Mouse (Mus musculus) CH12.LX (cell line): ENCODE data around the gene Slc15a5. TPM values are rescaled to one million over a fixed set of nuclear protein-coding genes. Genes with fewer than 3 reads are reported as not detected.

Source experiments
- DNase-seq: peaks from one replicate; pipeline ENCODE4 v3.0.0-alpha.2; 2013; ENCODE audit errors: extremely low read depth
- H3K27ac ChIP-seq: 2 replicates; pipeline ENCODE4 v1.5.1; 2012; ENCODE audit warnings: low read depth, mild to moderate bottlenecking, control low read depth, moderate library complexity; ENCODE audit not compliant: insufficient read depth
- H3K27me3 ChIP-seq: replicated peaks from 2 replicates; pipeline ENCODE3; 2012; ENCODE audit warnings: inconsistent platforms
- H3K36me3 ChIP-seq, 2 experiments: replicated peaks in 1 of 2; 2 replicates each; pipeline versions ENCODE3 to v1.6.1; 2012; ENCODE audit warnings: inconsistent platforms in 1 of 2, low read length in 1 of 2, mild to moderate bottlenecking in 1 of 2, mixed read lengths in 1 of 2, moderate library complexity in 1 of 2; ENCODE audit not compliant: control insufficient read depth in 1 of 2, insufficient read depth in 1 of 2
- H3K4me1 ChIP-seq, 2 experiments: 2 replicates each; pipeline ENCODE4 v1.6.1; 2012; ENCODE audit warnings: inconsistent platforms in 1 of 2, moderate library complexity in 1 of 2; ENCODE audit not compliant: insufficient read depth in 2 of 2, control insufficient read depth in 1 of 2
- H3K4me2 ChIP-seq: 2 replicates; pipeline ENCODE4 v1.6.1; 2012; ENCODE audit warnings: low read depth, mild to moderate bottlenecking, control low read depth; ENCODE audit not compliant: poor library complexity, insufficient read depth, severe bottlenecking
- H3K4me3 ChIP-seq, 3 experiments: fragments of 150-350 bp in 1 of 3; sonication (generic) in 1 of 3; replicated peaks in 1 of 3; 2 replicates each; pipeline versions ENCODE3 to v1.5.1; 2011 to 2012; ENCODE audit warnings: low read depth in 2 of 3, low read length in 2 of 3, mild to moderate bottlenecking in 2 of 3, moderate library complexity in 2 of 3, control low read depth in 1 of 3, improper control_type of control experiment in 1 of 3, inconsistent platforms in 1 of 3, mixed read lengths in 1 of 3; ENCODE audit not compliant: poor library complexity in 1 of 3
- H3K79me2 ChIP-seq: replicated peaks from 2 replicates; pipeline ENCODE4 v1.6.1; 2012; ENCODE audit warnings: mild to moderate bottlenecking, moderate library complexity; ENCODE audit not compliant: control insufficient read depth, poor library complexity, insufficient read depth, severe bottlenecking; ENCODE audit errors: extremely low read depth
- H3K9ac ChIP-seq: 2 replicates; pipeline ENCODE4 v1.6.1; 2012; ENCODE audit warnings: low read depth, mild to moderate bottlenecking, control low read depth, moderate library complexity; ENCODE audit not compliant: insufficient read depth
- H3K9me3 ChIP-seq: replicated peaks from 2 replicates; pipeline ENCODE3; 2012; ENCODE audit warnings: low read length, inconsistent platforms, mixed read lengths
- BHLHE40 ChIP-seq: IDR thresholded peaks from 2 replicates; pipeline ENCODE4 v1.6.1; 2011; ENCODE audit warnings: mild to moderate bottlenecking, low read depth, low read length, improper control_type of control experiment
- CHD1 ChIP-seq: IDR thresholded peaks from 2 replicates; pipeline ENCODE4 v1.6.1; 2012; ENCODE audit warnings: low read depth, low read length, improper control_type of control experiment, inconsistent platforms
- CHD2 ChIP-seq: IDR thresholded peaks from 2 replicates; pipeline ENCODE4 v1.6.1; 2011; ENCODE audit warnings: low read length, improper control_type of control experiment
- CTCF ChIP-seq, 2 experiments: IDR thresholded peaks in 1 of 2; conservative IDR thresholded peaks in 1 of 2; 2 replicates each; pipeline ENCODE4 v1.5.1; 2011 to 2012; ENCODE audit warnings: low read depth in 2 of 2, low read length in 2 of 2, improper control_type of control experiment in 1 of 2, inconsistent platforms in 1 of 2, mild to moderate bottlenecking in 1 of 2, moderate library complexity in 1 of 2
- E2F4 ChIP-seq: IDR thresholded peaks from 2 replicates; pipeline ENCODE4 v1.6.1; 2011; ENCODE audit warnings: low read depth, low read length, improper control_type of control experiment; ENCODE audit not compliant: insufficient replicate concordance
- EP300 ChIP-seq: IDR thresholded peaks from 2 replicates; pipeline ENCODE4 v1.6.1; 2011; ENCODE audit warnings: low read length, improper control_type of control experiment
- ETS1 ChIP-seq: conservative IDR thresholded peaks from 2 replicates; pipeline ENCODE4 v1.6.1; 2012; ENCODE audit warnings: low read depth, mild to moderate bottlenecking, inconsistent platforms, low read length, improper control_type of control experiment, moderate library complexity
- GABPA ChIP-seq: IDR thresholded peaks from 2 replicates; pipeline ENCODE4 v1.6.1; 2012; ENCODE audit warnings: low read depth, low read length, improper control_type of control experiment, inconsistent platforms; ENCODE audit not compliant: insufficient replicate concordance
- HCFC1 ChIP-seq: IDR thresholded peaks from 2 replicates; pipeline ENCODE4 v1.6.1; 2012; ENCODE audit warnings: low read depth, mild to moderate bottlenecking, inconsistent platforms, low read length, improper control_type of control experiment
- IRF4 ChIP-seq: IDR thresholded peaks from 2 replicates; pipeline ENCODE4 v1.6.1; 2014; ENCODE audit warnings: low read depth, mild to moderate bottlenecking, inconsistent platforms, low read length, improper control_type of control experiment
- JUN ChIP-seq: IDR thresholded peaks from 2 replicates; pipeline ENCODE4 v1.6.1; 2011; ENCODE audit warnings: low read depth, mild to moderate bottlenecking, low read length, improper control_type of control experiment, moderate library complexity; ENCODE audit not compliant: insufficient read depth
- JUND ChIP-seq: conservative IDR thresholded peaks from 2 replicates; pipeline ENCODE4 v1.6.1; 2011; ENCODE audit warnings: low read depth, low read length, improper control_type of control experiment
- MAZ ChIP-seq: IDR thresholded peaks from 2 replicates; pipeline ENCODE4 v1.6.1; 2012; ENCODE audit warnings: low read depth, mild to moderate bottlenecking, inconsistent platforms, low read length, improper control_type of control experiment, moderate library complexity
- MEF2A ChIP-seq: IDR thresholded peaks from 2 replicates; pipeline ENCODE4 v1.6.1; 2014; ENCODE audit warnings: low read depth, mild to moderate bottlenecking, inconsistent platforms, low read length, improper control_type of control experiment, borderline replicate concordance
- MXI1 ChIP-seq: IDR thresholded peaks from 2 replicates; pipeline ENCODE4 v1.6.1; 2011; ENCODE audit warnings: mild to moderate bottlenecking, low read depth, low read length, improper control_type of control experiment
- MYC ChIP-seq: IDR thresholded peaks from 2 replicates; pipeline ENCODE4 v1.6.1; 2011; ENCODE audit warnings: low read depth, mild to moderate bottlenecking, improper control_type of control experiment, low read length
- NELFE ChIP-seq: IDR thresholded peaks from 2 replicates; pipeline ENCODE4 v1.6.1; 2011; ENCODE audit warnings: low read depth, low read length, improper control_type of control experiment
- NRF1 ChIP-seq: IDR thresholded peaks from 2 replicates; pipeline ENCODE4 v1.6.1; 2014; ENCODE audit warnings: low read depth, mild to moderate bottlenecking, inconsistent platforms, low read length, improper control_type of control experiment, moderate library complexity
- POLR2AphosphoS2 ChIP-seq: IDR thresholded peaks from 2 replicates; pipeline ENCODE4 v1.6.1; 2011; ENCODE audit warnings: low read depth, low read length, improper control_type of control experiment
- TBP ChIP-seq: conservative IDR thresholded peaks from 2 replicates; pipeline ENCODE4 v1.6.1; 2011; ENCODE audit warnings: low read depth, low read length, improper control_type of control experiment
- UBTF ChIP-seq: IDR thresholded peaks from 2 replicates; pipeline ENCODE4 v1.6.1; 2012; ENCODE audit warnings: low read depth, mild to moderate bottlenecking, inconsistent platforms, low read length, improper control_type of control experiment, moderate library complexity
- USF2 ChIP-seq: conservative IDR thresholded peaks from 2 replicates; pipeline ENCODE4 v1.6.1; 2011; ENCODE audit warnings: low read depth, low read length, improper control_type of control experiment
- ZC3H11A ChIP-seq: IDR thresholded peaks from 2 replicates; pipeline ENCODE4 v1.6.1; 2012; ENCODE audit warnings: low read depth, mild to moderate bottlenecking, inconsistent platforms, low read length, improper control_type of control experiment
- ZKSCAN1 ChIP-seq: IDR thresholded peaks from 2 replicates; pipeline ENCODE4 v1.6.1; 2012; ENCODE audit warnings: low read depth, inconsistent platforms, low read length, improper control_type of control experiment, borderline replicate concordance
- ZMIZ1 ChIP-seq: IDR thresholded peaks from 2 replicates; pipeline ENCODE4 v1.6.1; 2012; ENCODE audit warnings: low read depth, mild to moderate bottlenecking, inconsistent platforms, low read length, improper control_type of control experiment
- ZNF384 ChIP-seq: IDR thresholded peaks from 2 replicates; pipeline ENCODE4 v1.6.1; 2012; ENCODE audit warnings: low read depth, low read length, improper control_type of control experiment, inconsistent platforms
- dilution Hi-C: fragments of 300-500 bp; cut with MboI; formaldehyde crosslinking; loops from 2 replicates; pipeline ENCODE4 v1.14.3; 2020; ENCODE audit warnings: low sequenced_read_pairs; ENCODE audit not compliant: extremely low pct_unique_long_range_greater_than_20kb, extremely low pct_ligation_motif_present
- in situ Hi-C: fragments of 300-500 bp; cut with MboI; formaldehyde crosslinking; loops from 3 replicates; pipeline ENCODE4 v1.14.3; 2019; ENCODE audit warnings: low sequenced_read_pairs, low pct_ligation_motif_present, low pct_unique_long_range_greater_than_20kb, mixed read lengths
- polyA plus RNA-seq: library from polyadenylated mRNA; unstranded; fragments of >175 nt; gene quantifications from 2 replicates; pipeline ENCODE4 v1.2.1, GENCODE M21; 2012; ENCODE audit warnings: low read depth; ENCODE audit not compliant: insufficient read length
- total RNA-seq, 2 experiments: library from RNA; depleted of rRNA; stranded (reverse); fragments of 300-350 nt in 1 of 2; fragments of >200 nt in 1 of 2; gene quantifications; 2 replicates each; pipeline ENCODE4 v1.2.3; 2012 to 2014

Gene Slc15a5
- total and polyA plus RNA-seq, 3 experiments, result not detected

GRCm38 (mm10) chr6:137963703-137964102 lies 116.0 kb downstream of the Slc15a5 start:
- no peak for DNase-seq
- dilution Hi-C loops, result no loop called here
- Histone ChIP-seq H3K4me2 (no peak overlapping the region), H3K4me1 (no peaks in the 10 kb centered on the region), H3K27ac (no peak overlapping the region), H3K36me3 (no peaks in the 10 kb centered on the region), H3K9me3 (peaks cover 75% of the 10 kb centered on the region), H3K9ac (no peak overlapping the region), H3K79me2 (no peaks in the 10 kb centered on the region), H3K4me3 (no peak overlapping the region), H3K27me3 (no peaks in the 10 kb centered on the region)
- no peak for TF ChIP-seq TBP
- no peak for TF ChIP-seq MXI1
- TF ChIP-seq POLR2AphosphoS2, result no peak
- TF ChIP-seq IRF4, result no peak
- no peak for TF ChIP-seq JUN
- no peak for TF ChIP-seq E2F4
- no peak for TF ChIP-seq ZC3H11A
- TF ChIP-seq ZMIZ1, result no peak
- no peak for TF ChIP-seq MYC
- TF ChIP-seq CHD2, result no peak
- in situ Hi-C loops, result no loop called here

- H3K4me3 ChIP-seq, result no peak overlapping the region
- H3K9me3 ChIP-seq, result peaks cover 75% of the 10 kb centered on the region
- no peak overlapping the region for H3K27ac ChIP-seq
- no peaks in the 10 kb centered on the region for H3K4me1 ChIP-seq
- in situ Hi-C loops, result no loop called here
- H3K36me3 ChIP-seq, result no peaks in the 10 kb centered on the region
- H3K27me3 ChIP-seq, result no peaks in the 10 kb centered on the region
- dilution Hi-C loops, result no loop called here
- no peak overlapping the region for H3K9ac ChIP-seq
- DNase-seq, result no peak
- TF ChIP-seq TBP (no peak), CTCF (conservative IDR thresholded peaks at IDR 0.05 in 1 of 2, IDR thresholded peaks at IDR 0.05 in 1 of 2; ENCODE audit: low read depth in 2 of 2, low read length in 2 of 2) (no peak), GABPA (no peak), NRF1 (no peak), ZC3H11A (no peak), ZKSCAN1 (no peak), BHLHE40 (no peak), E2F4 (no peak), NELFE (no peak), JUND (no peak), IRF4 (no peak), EP300 (no peak), HCFC1 (no peak), MAZ (no peak), ETS1 (no peak), ZNF384 (no peak), USF2 (no peak), CHD1 (no peak), MEF2A (no peak), UBTF (no peak)
- H3K79me2 ChIP-seq, result no peaks in the 10 kb centered on the region
- no peak overlapping the region for H3K4me2 ChIP-seq
Measured at GRCm38 (mm10) chr6:137962836-137963235, 116.9 kb downstream of the Slc15a5 start.
